Mouse (Mus musculus) C2C12 (cell line): ENCODE results near the gene Hnrnph3. TPM values are rescaled to one million over a fixed set of nuclear protein-coding genes. Genes with fewer than 3 reads are reported as not detected.
"Not testable (repeated sequence)": the region's sequence is repeated elsewhere in the genome, so short reads cannot be mapped to it uniquely, and the experiment has no call there.

Experiments
- H3K27me3 ChIP-seq: one replicate; pipeline ENCODE4 v1.6.1; 2011; ENCODE audit not compliant: control insufficient read depth, insufficient read depth, insufficient read length
- H3K36me3 ChIP-seq: one replicate; pipeline ENCODE4 v1.6.1; 2011; ENCODE audit not compliant: control insufficient read depth, insufficient read depth
- H3K4me3 ChIP-seq: one replicate; pipeline ENCODE4 v1.5.1; 2011; ENCODE audit warnings: mild to moderate bottlenecking, control low read depth; ENCODE audit not compliant: poor library complexity, insufficient read depth, severe bottlenecking
- H3K79me2 ChIP-seq: one replicate; pipeline ENCODE4 v1.6.1; 2011; ENCODE audit not compliant: control insufficient read depth, insufficient read depth
- H3K79me3 ChIP-seq: one replicate; pipeline ENCODE4 v1.6.1; 2011; ENCODE audit warnings: low read depth, control low read depth
- H3ac ChIP-seq: one replicate; pipeline ENCODE3; 2011; ENCODE audit warnings: low read depth; ENCODE audit not compliant: control insufficient read depth, insufficient read length
- CEBPB ChIP-seq: IDR thresholded peaks from one replicate; pipeline ENCODE4 v1.6.1; 2011; ENCODE audit warnings: low read depth, mild to moderate bottlenecking, control low read depth, moderate library complexity
- CTCF ChIP-seq: IDR thresholded peaks from one replicate; pipeline ENCODE4 v1.5.1; 2011; ENCODE audit not compliant: control insufficient read depth, insufficient read depth, insufficient read length
- FOSL1 ChIP-seq: IDR thresholded peaks from one replicate; pipeline ENCODE4 v1.8.0; 2011; ENCODE audit warnings: mild to moderate bottlenecking, low read length; ENCODE audit not compliant: poor library complexity, insufficient read depth, severe bottlenecking
- MAX ChIP-seq: IDR thresholded peaks from one replicate; pipeline ENCODE4 v1.6.1; 2011; ENCODE audit warnings: mild to moderate bottlenecking, control low read depth
- MYOD1 ChIP-seq: IDR thresholded peaks from one replicate; pipeline ENCODE4 v1.6.1; 2011; ENCODE audit warnings: low read depth; ENCODE audit not compliant: control insufficient read depth, insufficient read length
- MYOG ChIP-seq: IDR thresholded peaks from one replicate; pipeline ENCODE4 v1.6.1; 2011; ENCODE audit not compliant: control insufficient read depth, insufficient read length; ENCODE audit errors: extremely low read depth
- USF1 ChIP-seq: IDR thresholded peaks from one replicate; pipeline ENCODE4 v1.6.1; 2011; ENCODE audit warnings: low read depth, mild to moderate bottlenecking, control low read depth, moderate library complexity
- polyA plus RNA-seq: library from polyadenylated mRNA; unstranded; fragments of >200 nt; fragmentation: generic; extraction: Trizol; gene quantifications from one replicate; pipeline ENCODE4 v1.2.1, GENCODE M21; 2012; ENCODE audit warnings: missing spikeins

Gene Hnrnph3
- polyA plus RNA-seq, 1 experiment, result 15.9 TPM

DNA sequence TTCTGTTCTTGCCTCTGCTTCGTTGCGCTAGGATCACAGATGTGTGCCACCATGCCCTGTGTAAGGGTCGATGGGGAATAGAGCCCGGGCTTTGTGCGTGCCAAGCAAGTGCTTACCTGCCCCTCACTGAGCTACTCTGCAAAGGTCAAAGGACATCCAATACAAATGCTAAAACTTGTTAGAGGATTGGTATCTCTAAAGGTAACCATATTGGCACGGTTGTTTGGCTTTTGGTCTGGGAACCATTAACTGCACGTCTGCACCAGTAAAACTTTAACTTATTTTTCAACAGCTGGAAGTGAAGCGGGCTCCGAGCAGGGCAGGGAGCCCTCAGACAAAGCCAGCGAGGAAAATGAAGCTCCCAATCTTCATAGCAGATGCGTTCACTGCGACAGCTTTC, 37.2 kb upstream of the Hnrnph3 start:
- TF ChIP-seq MYOD1 (no peak), CTCF (no peak)
- no peak overlapping the region for H3K4me3 ChIP-seq

DNA sequence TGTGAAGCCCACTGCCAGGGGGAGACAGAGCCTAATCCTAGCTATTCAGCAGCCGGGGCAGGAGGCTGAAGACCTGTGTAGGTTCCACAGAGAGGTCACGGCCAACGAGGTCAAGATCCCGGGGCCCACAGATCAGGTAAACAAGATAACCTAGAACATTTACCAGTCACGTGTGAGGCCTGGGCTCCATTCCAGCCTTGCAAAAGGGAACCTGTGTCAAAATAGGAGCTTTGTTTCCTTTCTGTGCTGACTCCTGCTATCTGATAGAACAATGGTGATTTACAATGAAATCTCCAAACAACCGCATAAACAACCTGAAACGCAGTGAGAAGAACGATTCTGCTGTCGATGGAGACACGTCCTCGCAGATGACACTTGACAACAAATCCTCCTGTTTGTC, 36.4 kb upstream of the Hnrnph3 start:
- Histone ChIP-seq H3K4me3 (no peak overlapping the region), H3K79me3 (no peaks in the 10 kb centered on the region), H3K79me2 (no peaks in the 10 kb centered on the region), H3K36me3 (no peaks in the 10 kb centered on the region), H3K27me3 (peaks cover 46% of the 10 kb centered on the region), H3ac (no peak overlapping the region)
- TF ChIP-seq MYOG (no peak), MAX (no peak), CEBPB (no peak), FOSL1 (no peak), CTCF (no peak), MYOD1 (no peak)

More for the DNA sequence above, 37.2 kb upstream of the Hnrnph3 start:
- no peaks in the 10 kb centered on the region for H3K79me3 ChIP-seq
- peaks cover 46% of the 10 kb centered on the region for H3K27me3 ChIP-seq
- H3K36me3 ChIP-seq, result no peaks in the 10 kb centered on the region
- no peak overlapping the region for H3ac ChIP-seq
- H3K79me2 ChIP-seq, result no peaks in the 10 kb centered on the region

DNA sequence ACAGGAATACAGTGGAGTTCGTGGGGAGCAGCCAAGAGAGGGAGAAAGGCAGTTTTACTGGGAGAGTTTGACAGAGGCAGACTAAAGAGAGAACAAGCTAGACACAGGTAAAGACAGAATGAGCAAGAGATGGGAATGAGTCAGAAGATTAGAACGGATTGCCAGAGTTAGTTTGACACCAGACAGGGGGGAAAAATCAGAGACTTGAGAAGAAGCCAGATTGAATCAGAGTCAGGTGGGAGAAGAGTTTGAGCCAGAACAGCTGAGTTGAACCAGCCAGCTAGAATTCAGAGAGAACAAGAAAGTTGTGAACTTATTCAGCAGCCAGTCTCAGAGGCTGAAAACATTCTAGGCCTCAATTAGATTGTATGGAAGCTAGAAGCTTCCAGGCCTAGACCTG, 35.8 kb upstream of the Hnrnph3 start, which contains the start of gene Pbld1:
TSS of gene Pbld1 (plus strand) at position 301 of the 400 bp plus-strand sequence.
- no peak within 1 kb of the TSS for H3ac ChIP-seq
- no peaks in the 10 kb centered on the region for H3K79me3 ChIP-seq
- no peak for TF ChIP-seq FOSL1
- TF ChIP-seq CEBPB, result no peak
- TF ChIP-seq MYOD1, result no peak
- no peak for TF ChIP-seq MYOG
- no peaks in the 10 kb centered on the region for H3K79me2 ChIP-seq
- no peaks in the 10 kb centered on the region for H3K36me3 ChIP-seq
- H3K4me3 ChIP-seq, result no peak within 1 kb of the TSS
- peaks cover 46% of the 10 kb centered on the region for H3K27me3 ChIP-seq

DNA sequence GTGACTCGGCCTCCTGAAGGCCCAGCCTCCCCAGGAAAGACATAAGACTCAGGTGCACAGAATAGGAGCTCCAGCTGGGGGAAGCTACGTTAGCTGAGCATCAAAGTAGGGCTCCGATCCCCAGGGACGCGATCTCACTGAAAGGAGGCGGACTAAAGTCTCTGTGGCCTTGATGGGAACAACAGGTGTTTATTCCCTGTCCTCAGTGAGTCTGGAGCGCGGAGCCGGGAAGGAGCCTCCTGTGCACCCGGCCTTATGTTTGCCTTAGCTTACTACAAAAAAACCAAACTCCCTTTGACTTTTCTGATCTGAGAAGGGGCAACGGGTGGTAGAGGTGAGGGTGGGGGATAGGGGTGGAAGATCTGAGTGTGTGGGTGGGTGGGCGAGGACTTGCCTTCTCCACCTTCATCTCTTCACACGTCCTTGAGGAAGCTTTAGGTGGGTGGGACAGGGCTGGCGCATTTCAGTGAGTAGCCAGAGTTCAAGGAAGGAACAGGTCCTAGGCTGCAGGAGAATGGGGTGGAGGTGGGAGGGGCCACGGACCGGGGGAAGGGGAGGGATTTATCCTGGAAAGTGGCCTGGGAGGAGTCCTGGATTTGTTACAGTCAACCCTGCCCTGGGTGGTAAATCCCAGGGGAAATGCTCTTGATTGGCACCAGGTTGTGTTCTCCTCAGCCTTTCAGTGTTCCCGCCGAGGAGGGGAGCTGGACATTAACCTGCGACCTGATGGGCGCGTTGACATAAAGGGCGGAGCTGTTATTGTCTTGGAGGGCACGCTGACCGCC, 33.1 kb upstream of the Hnrnph3 start:
- TF ChIP-seq FOSL1 (no peak), USF1 (no peak), MYOD1 (no peak), CTCF (no peak), MYOG (no peak), CEBPB (no peak)
- Histone ChIP-seq H3ac (no peak overlapping the region), H3K79me3 (no peaks in the 10 kb centered on the region), H3K27me3 (peaks cover 27% of the 10 kb centered on the region), H3K79me2 (no peaks in the 10 kb centered on the region), H3K4me3 (no peak overlapping the region), H3K36me3 (no peaks in the 10 kb centered on the region)

DNA sequence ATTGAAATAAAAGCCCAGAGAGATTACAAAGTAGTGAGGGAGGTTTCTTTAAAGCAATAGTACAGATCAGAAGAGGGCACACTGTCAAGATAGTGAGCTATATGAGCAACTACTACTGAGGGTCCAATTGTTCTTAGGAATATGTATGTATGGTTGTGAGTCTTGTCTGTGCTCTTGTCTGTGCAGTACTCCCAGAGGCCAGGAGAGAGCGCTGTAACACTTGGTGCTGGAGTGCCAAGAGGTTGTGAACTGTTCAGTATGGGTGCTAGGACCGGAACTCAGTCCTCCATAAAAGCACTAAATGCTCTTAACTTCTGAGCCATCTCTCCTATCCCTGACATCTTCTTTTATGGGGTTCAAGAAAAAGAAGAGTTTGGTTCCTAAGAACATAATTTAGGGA, 30.6 kb upstream of the Hnrnph3 start:
- H3K27me3 ChIP-seq, result peaks cover 15% of the 10 kb centered on the region
- TF ChIP-seq CTCF, result no peak
- TF ChIP-seq MYOG, result no peak
- no peak for TF ChIP-seq USF1
- TF ChIP-seq MAX, result no peak
- no peak for TF ChIP-seq MYOD1
- no peak for TF ChIP-seq CEBPB
- TF ChIP-seq FOSL1, result no peak
- no peak overlapping the region for H3K4me3 ChIP-seq
- H3K79me3 ChIP-seq, result no peaks in the 10 kb centered on the region
- no peaks in the 10 kb centered on the region for H3K79me2 ChIP-seq
- H3K36me3 ChIP-seq, result no peaks in the 10 kb centered on the region
- no peak overlapping the region for H3ac ChIP-seq

DNA sequence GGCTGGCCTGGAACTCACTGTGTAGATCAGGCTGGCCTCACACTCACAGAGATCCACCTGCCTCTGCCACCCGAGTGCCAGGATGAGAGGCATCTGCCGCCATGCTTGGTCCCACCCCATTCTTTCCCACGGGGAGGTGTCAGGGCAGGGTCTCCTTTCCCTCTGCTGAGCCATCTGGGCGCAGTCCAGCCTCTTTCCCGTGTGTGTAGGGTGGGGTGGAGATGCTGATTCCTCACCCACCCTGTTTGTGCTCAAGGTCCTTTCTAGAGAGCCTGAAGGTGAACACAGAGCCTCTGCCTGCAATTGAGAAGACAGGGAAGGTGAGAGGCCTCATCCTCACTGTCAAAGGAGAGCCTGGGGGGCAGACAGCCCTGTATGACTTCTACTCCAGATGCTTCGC, 30.1 kb upstream of the Hnrnph3 start:
- not testable (repeated sequence) for H3ac ChIP-seq

DNA sequence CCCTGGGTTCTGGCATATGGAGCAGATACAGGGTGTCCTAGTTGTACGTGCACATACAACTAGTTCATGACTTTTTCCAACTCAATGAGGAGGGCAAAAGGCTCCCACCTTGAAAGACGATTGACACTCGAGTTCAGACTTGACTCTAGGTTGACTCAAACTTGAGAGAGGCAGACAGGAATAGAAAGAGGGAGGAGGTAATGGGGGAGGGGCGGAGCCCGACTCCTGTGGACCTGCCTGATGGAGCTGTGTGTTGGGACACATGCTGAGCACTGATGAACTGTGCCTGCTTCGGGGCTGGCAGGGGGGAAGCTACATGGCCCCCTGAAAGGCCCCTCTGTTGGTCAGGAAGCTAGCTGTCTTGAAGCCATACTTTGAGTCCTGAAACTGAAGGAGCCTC, 29.0 kb upstream of the Hnrnph3 start:
- H3K27me3 ChIP-seq, result peaks cover 9% of the 10 kb centered on the region
- no peak overlapping the region for H3K4me3 ChIP-seq
- no peaks in the 10 kb centered on the region for H3K79me3 ChIP-seq
- no peak for TF ChIP-seq MAX
- no peak for TF ChIP-seq CTCF
- no peak for TF ChIP-seq MYOD1
- no peak for TF ChIP-seq FOSL1
- no peak for TF ChIP-seq MYOG
- no peak for TF ChIP-seq USF1
- TF ChIP-seq CEBPB, result no peak
- H3ac ChIP-seq, result no peak overlapping the region
- H3K79me2 ChIP-seq, result no peaks in the 10 kb centered on the region
- no peaks in the 10 kb centered on the region for H3K36me3 ChIP-seq

More for the DNA sequence above, 30.1 kb upstream of the Hnrnph3 start:
- H3K79me3 ChIP-seq, H3K36me3 ChIP-seq, H3K4me3 ChIP-seq, H3K79me2 ChIP-seq: not testable (repeated sequence)
- peaks cover 13% of the 10 kb centered on the region for H3K27me3 ChIP-seq
